Mouse (Mus musculus): ENCODE results near the gene Fbxw9.

DNA sequence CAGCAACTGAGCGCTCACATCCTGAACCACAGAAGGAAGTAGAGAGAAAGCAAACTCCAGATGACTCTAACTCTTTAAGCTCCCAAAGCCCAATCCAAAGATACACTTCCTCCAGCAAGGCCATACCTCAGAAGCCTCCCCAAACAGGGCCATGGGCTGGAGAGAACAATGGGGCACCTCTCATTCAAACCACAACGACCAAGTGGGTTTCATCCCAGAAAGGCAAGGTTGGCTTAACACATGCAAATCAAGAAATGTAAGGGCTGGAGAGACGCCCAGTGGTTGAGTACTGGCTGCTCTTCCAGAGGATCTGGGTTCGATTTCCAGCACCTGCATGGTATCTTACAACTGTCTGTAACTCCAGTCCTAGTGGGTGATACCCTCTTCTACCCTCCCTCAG is 55.6 kb downstream of the Fbxw9 start:
- no peak for TF ChIP-seq EP300 (IDR thresholded peaks at IDR 0.05; ENCODE audit: insufficient read depth, low read depth, low read length)
- TF ChIP-seq CTCF (IDR thresholded peaks at IDR 0.05; ENCODE audit: low read depth, low read length), result no peak
- no peak for TF ChIP-seq POLR2A (IDR thresholded peaks at IDR 0.05; ENCODE audit: insufficient read depth, low read length)
